Mouse (Mus musculus): ENCODE measurements around the gene Sh2d1b2. TPM values are rescaled to one million over a fixed set of nuclear protein-coding genes. Genes with fewer than 3 reads are reported as not detected.

The Sh2d1b2 gene
- polyA plus RNA-seq, 1 experiment from 2014 or later, result not detected

GRCm38 (mm10) chr1:170293257-170293656, 60.7 kb downstream of the Sh2d1b2 start:
- Histone ChIP-seq H3K4me3 (ENCODE audit: low read depth, low read length) (no peak overlapping the region), H3K27me3 (ENCODE audit: control insufficient read depth, insufficient read depth, low read length) (no peaks in the 10 kb centered on the region), H3K4me2 (replicated peaks; ENCODE audit: low read depth, low read length) (no peak overlapping the region), H3K9ac (replicated peaks; ENCODE audit: low read depth, low read length) (no peak overlapping the region), H3K36me3 (ENCODE audit: control insufficient read depth, insufficient read depth, low read length) (no peaks in the 10 kb centered on the region), H3K4me1 (ENCODE audit: control insufficient read depth, insufficient read depth, low read length) (no peaks in the 10 kb centered on the region), H3K27ac (ENCODE audit: low read length) (no peak overlapping the region), H3K9me3 (ENCODE audit: control insufficient read depth, low read depth, low read length) (no peaks in the 10 kb centered on the region)
- ATAC-seq (ENCODE audit: insufficient number of reproducible peaks, insufficient read depth, low FRiP score, low read depth), result no peak
- WGBS, result 81% methylated on average over 5 of the region's 5 CpGs

- Histone ChIP-seq H3K27ac (ENCODE audit: low read length) (no peak overlapping the region), H3K4me2 (replicated peaks; ENCODE audit: low read depth, low read length) (no peak overlapping the region), H3K4me1 (ENCODE audit: control insufficient read depth, insufficient read depth, low read length) (no peaks in the 10 kb centered on the region), H3K4me3 (ENCODE audit: low read depth, low read length) (no peak overlapping the region), H3K9me3 (ENCODE audit: control insufficient read depth, low read depth, low read length) (no peaks in the 10 kb centered on the region), H3K36me3 (ENCODE audit: control insufficient read depth, insufficient read depth, low read length) (no peaks in the 10 kb centered on the region), H3K27me3 (ENCODE audit: control insufficient read depth, insufficient read depth, low read length) (no peaks in the 10 kb centered on the region), H3K9ac (replicated peaks; ENCODE audit: low read depth, low read length) (no peak overlapping the region)
- ATAC-seq (ENCODE audit: insufficient number of reproducible peaks, insufficient read depth, low FRiP score, low read depth), result no peak
- WGBS, result 70% methylated on average over 15 of the region's 15 CpGs
Observed at GRCm38 (mm10) chr1:170294786-170295570, 62.4 kb downstream of the Sh2d1b2 start.

DNA sequence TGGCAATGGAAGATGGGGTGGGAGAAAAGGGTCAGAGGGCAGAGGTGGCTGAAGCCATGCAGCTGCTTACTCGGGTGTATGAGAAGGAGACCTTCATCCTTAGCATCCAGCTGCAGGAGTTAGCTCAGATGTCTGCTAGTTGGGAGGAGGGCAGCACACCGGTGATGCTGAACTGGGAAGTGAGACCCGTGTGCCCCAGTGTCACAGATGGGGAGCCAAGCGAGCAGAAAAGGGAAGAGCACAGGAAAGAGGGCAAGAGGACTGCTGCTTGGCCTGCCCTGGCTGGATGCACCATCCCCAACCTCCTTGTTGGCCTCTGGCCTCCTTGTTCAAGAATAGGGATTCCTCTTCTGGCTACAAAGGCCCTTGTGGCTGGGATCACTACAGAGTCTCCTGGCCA, 66.9 kb downstream of the Sh2d1b2 start:
- Histone ChIP-seq H3K4me2 (replicated peaks; ENCODE audit: low read depth, low read length) (no peak overlapping the region), H3K4me1 (ENCODE audit: control insufficient read depth, insufficient read depth, low read length) (no peaks in the 10 kb centered on the region), H3K27me3 (ENCODE audit: control insufficient read depth, insufficient read depth, low read length) (no peaks in the 10 kb centered on the region), H3K9ac (replicated peaks; ENCODE audit: low read depth, low read length) (no peak overlapping the region), H3K9me3 (ENCODE audit: control insufficient read depth, low read depth, low read length) (no peaks in the 10 kb centered on the region), H3K36me3 (ENCODE audit: control insufficient read depth, insufficient read depth, low read length) (no peaks in the 10 kb centered on the region), H3K27ac (ENCODE audit: low read length) (no peak overlapping the region), H3K4me3 (ENCODE audit: low read depth, low read length) (no peak overlapping the region)
- no peak for ATAC-seq (ENCODE audit: insufficient number of reproducible peaks, insufficient read depth, low FRiP score, low read depth)
- 72% methylated on average over 4 of the region's 4 CpGs for WGBS

- H3K4me2 ChIP-seq (replicated peaks; ENCODE audit: low read depth, low read length), result no peak overlapping the region
- no peaks in the 10 kb centered on the region for H3K4me1 ChIP-seq (ENCODE audit: control insufficient read depth, insufficient read depth, low read length)
- H3K27me3 ChIP-seq (ENCODE audit: control insufficient read depth, insufficient read depth, low read length), result no peaks in the 10 kb centered on the region
- WGBS, result 91% methylated on average over 9 of the region's 9 CpGs
- H3K4me3 ChIP-seq (ENCODE audit: low read depth, low read length), result no peak overlapping the region
- ATAC-seq (ENCODE audit: insufficient number of reproducible peaks, insufficient read depth, low FRiP score, low read depth), result no peak
- no peaks in the 10 kb centered on the region for H3K9me3 ChIP-seq (ENCODE audit: control insufficient read depth, low read depth, low read length)
- H3K9ac ChIP-seq (replicated peaks; ENCODE audit: low read depth, low read length), result no peak overlapping the region
- H3K27ac ChIP-seq (ENCODE audit: low read length), result no peak overlapping the region
- H3K36me3 ChIP-seq (ENCODE audit: control insufficient read depth, insufficient read depth, low read length), result no peaks in the 10 kb centered on the region
Observed at GRCm38 (mm10) chr1:170301686-170302085, 69.1 kb downstream of the Sh2d1b2 start.

DNA sequence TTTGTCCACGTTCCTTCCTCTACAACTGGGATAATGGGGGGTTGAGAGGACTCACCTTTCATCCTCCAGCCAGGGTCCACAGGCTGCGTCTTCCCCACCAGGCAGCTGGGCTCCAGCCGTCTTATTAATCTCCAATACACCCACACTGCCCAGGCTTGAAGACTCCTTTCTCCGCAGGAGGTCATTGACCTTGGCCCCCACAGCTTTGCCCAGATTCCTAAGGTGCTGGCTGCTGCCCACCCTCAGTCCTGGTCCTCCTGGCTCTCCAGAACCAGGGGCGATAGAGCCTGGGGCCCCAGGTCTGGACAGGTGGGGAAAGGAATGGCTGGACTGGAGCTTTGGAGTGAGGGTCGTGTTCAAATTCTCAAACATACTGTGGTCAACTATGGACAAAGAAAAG, 69.9 kb downstream of the Sh2d1b2 start:
- Histone ChIP-seq H3K4me1 (ENCODE audit: control insufficient read depth, insufficient read depth, low read length) (no peaks in the 10 kb centered on the region), H3K4me3 (ENCODE audit: low read depth, low read length) (no peak overlapping the region), H3K9me3 (ENCODE audit: control insufficient read depth, low read depth, low read length) (no peaks in the 10 kb centered on the region), H3K4me2 (replicated peaks; ENCODE audit: low read depth, low read length) (no peak overlapping the region), H3K9ac (replicated peaks; ENCODE audit: low read depth, low read length) (no peak overlapping the region), H3K36me3 (ENCODE audit: control insufficient read depth, insufficient read depth, low read length) (no peaks in the 10 kb centered on the region), H3K27ac (ENCODE audit: low read length) (no peak overlapping the region), H3K27me3 (ENCODE audit: control insufficient read depth, insufficient read depth, low read length) (no peaks in the 10 kb centered on the region)
- WGBS, result 82% methylated on average over 6 of the region's 6 CpGs
- ATAC-seq (ENCODE audit: insufficient number of reproducible peaks, insufficient read depth, low FRiP score, low read depth), result no peak

GRCm38 (mm10) chr1:170303103-170303502, 70.6 kb downstream of the Sh2d1b2 start:
- 79% methylated on average over 6 of the region's 6 CpGs for WGBS
- H3K9me3 ChIP-seq (ENCODE audit: control insufficient read depth, low read depth, low read length), result no peaks in the 10 kb centered on the region

More at GRCm38 (mm10) chr1:170303103-170303502, 70.6 kb downstream of the Sh2d1b2 start:
- Histone ChIP-seq H3K36me3 (ENCODE audit: control insufficient read depth, insufficient read depth, low read length) (no peaks in the 10 kb centered on the region), H3K4me2 (replicated peaks; ENCODE audit: low read depth, low read length) (no peak overlapping the region), H3K27ac (ENCODE audit: low read length) (no peak overlapping the region), H3K4me1 (ENCODE audit: control insufficient read depth, insufficient read depth, low read length) (no peaks in the 10 kb centered on the region), H3K9ac (replicated peaks; ENCODE audit: low read depth, low read length) (no peak overlapping the region), H3K27me3 (ENCODE audit: control insufficient read depth, insufficient read depth, low read length) (no peaks in the 10 kb centered on the region), H3K4me3 (ENCODE audit: low read depth, low read length) (no peak overlapping the region)
- ATAC-seq (ENCODE audit: insufficient number of reproducible peaks, insufficient read depth, low FRiP score, low read depth), result no peak

Other genes starting within 250 kb of the Sh2d1b2 start
- 60.4 and 62.2 TPM in 2 replicates for gene Ddr2, start 122.0 kb upstream of the Sh2d1b2 start, polyA plus RNA-seq (2014; fragmentation: Nextera tagmentation; extraction: Ambion mirVana)
- gene Uap1, start 57.8 kb upstream of the Sh2d1b2 start, polyA plus RNA-seq (2014; fragmentation: Nextera tagmentation; extraction: Ambion mirVana), result 48.1 and 53.4 TPM in 2 replicates
- 10.0 and 12.2 TPM in 2 replicates for gene Uhmk1, start 17.4 kb upstream of the Sh2d1b2 start, polyA plus RNA-seq (2014; fragmentation: Nextera tagmentation; extraction: Ambion mirVana)
- gene Sh2d1b1, start 44.6 kb downstream of the Sh2d1b2 start, polyA plus RNA-seq (2014; fragmentation: Nextera tagmentation; extraction: Ambion mirVana), result 0.13 and 0.22 TPM in 2 replicates
- 5.7 and 6.0 TPM in 2 replicates for gene Gm7694, start 73.6 kb downstream of the Sh2d1b2 start, polyA plus RNA-seq (2014; fragmentation: Nextera tagmentation; extraction: Ambion mirVana)
- gene Spata46, start 76.1 kb downstream of the Sh2d1b2 start, polyA plus RNA-seq (2014; fragmentation: Nextera tagmentation; extraction: Ambion mirVana), result 2.7 and 3.9 TPM in 2 replicates

All from stomach, embryonic 14.5 days (tissue).